Mouse (Mus musculus) intestine, postnatal 0 days (tissue): Measurements from ENCODE around the gene Cd300ld2. TPM values are rescaled to one million over a fixed set of nuclear protein-coding genes. Genes with fewer than 3 reads are reported as not detected.

Experiments used
- ATAC-seq: fragments of 200-750 bp; cut with Nextera tagmentation; 2 replicates; pipeline ENCODE4 v1.8.0; 2017; ENCODE audit warnings: mild to moderate bottlenecking, moderate TSS enrichment, moderate library complexity
- H3K27ac ChIP-seq: fragments of 300-500 bp; sonication (generic); 2 replicates; pipeline ENCODE4 v1.5.1; 2014; ENCODE audit warnings: mild to moderate bottlenecking, low read depth, low read length, moderate library complexity
- H3K27me3 ChIP-seq: fragments of 300-500 bp; sonication (generic); replicated peaks from 2 replicates; pipeline ENCODE4 v1.6.1; 2014; ENCODE audit warnings: low read length, mixed read lengths; ENCODE audit not compliant: control insufficient read depth, insufficient read depth
- H3K36me3 ChIP-seq: fragments of 300-500 bp; sonication (generic); 2 replicates; pipeline ENCODE4 v1.6.1; 2014; ENCODE audit warnings: mild to moderate bottlenecking, moderate library complexity; ENCODE audit not compliant: control insufficient read depth, insufficient read depth
- H3K4me1 ChIP-seq: fragments of 300-500 bp; sonication (generic); replicated peaks from 2 replicates; pipeline ENCODE4 v1.6.1; 2014; ENCODE audit warnings: antibody characterized with exemption, low read length, mixed read lengths; ENCODE audit not compliant: control insufficient read depth, insufficient read depth
- H3K4me2 ChIP-seq: fragments of 300-500 bp; sonication (generic); replicated peaks from 2 replicates; pipeline ENCODE4 v1.6.1; 2014; ENCODE audit warnings: low read depth, mild to moderate bottlenecking, moderate library complexity
- H3K4me3 ChIP-seq: fragments of 300-500 bp; sonication (generic); 2 replicates; pipeline ENCODE4 v1.5.1; 2014; ENCODE audit warnings: low read depth, low read length
- H3K9ac ChIP-seq: fragments of 300-500 bp; sonication (generic); 2 replicates; pipeline ENCODE4 v1.6.1; 2014; ENCODE audit warnings: mild to moderate bottlenecking, low read depth, low read length
- H3K9me3 ChIP-seq: fragments of 300-500 bp; sonication (generic); 2 replicates; pipeline ENCODE4 v1.6.1; 2016; ENCODE audit warnings: mixed run types; ENCODE audit not compliant: control insufficient read depth
- CTCF ChIP-seq: sonication (generic); IDR thresholded peaks from 2 replicates; pipeline ENCODE4 v1.5.1; 2016; ENCODE audit warnings: low read depth, mild to moderate bottlenecking, control low read depth, antibody characterized with exemption, moderate library complexity
- WGBS: fragments of 180-500 bp; shearing (Covaris S2); extraction: QIAGEN DNeasy Blood & Tissue Kit; methylation state at CpG from one replicate; pipeline ENCODE4 v1.1.7; 2014; 5-methylcytosine and 5-hydroxymethylcytosine counted together
- polyA plus RNA-seq: library from polyadenylated mRNA; unstranded; fragments of >200 nt; fragmentation: Nextera tagmentation; extraction: Ambion mirVana; gene quantifications from 2 replicates; pipeline ENCODE4 v1.2.1, GENCODE M21; 2015

The Cd300ld2 gene
- polyA plus RNA-seq, 1 experiment from 2014 or later: not detected

- H3K36me3 ChIP-seq: no peaks in the 10 kb centered on the region
- H3K27me3 ChIP-seq: no peaks in the 10 kb centered on the region
- ATAC-seq: no peak
- no peak within 1 kb of the TSS for H3K4me3 ChIP-seq
- TF ChIP-seq CTCF: no peak
- no peak within 1 kb of the TSS for H3K9ac ChIP-seq
- H3K4me1 ChIP-seq: no peaks in the 10 kb centered on the region
- H3K9me3 ChIP-seq: no peaks in the 10 kb centered on the region
- 69% methylated on average over 4 of the region's 4 CpGs for WGBS
- H3K27ac ChIP-seq: no peak within 1 kb of the TSS
- H3K4me2 ChIP-seq: no peak within 1 kb of the TSS
Measured at GRCm38 (mm10) chr11:114989793-114990192, 26.2 kb downstream of the Cd300ld2 start, which contains the start of gene Cd300ld. Gene Cd300ld (minus strand): TSS chr11:114989922.

- Histone ChIP-seq H3K27me3 (no peaks in the 10 kb centered on the region), H3K9ac (no peak overlapping the region), H3K9me3 (0 out of 2 replicates have a peak, but pooled peaks cover 5% of the 10 kb centered on the region), H3K27ac (no peak overlapping the region), H3K4me2 (no peak overlapping the region), H3K4me3 (no peak overlapping the region), H3K36me3 (no peaks in the 10 kb centered on the region), H3K4me1 (no peaks in the 10 kb centered on the region)
- TF ChIP-seq CTCF: no peak
- no peak for ATAC-seq
- WGBS: 71% methylated on average over 4 of the region's 4 CpGs
Measured at GRCm38 (mm10) chr11:114981866-114982265, 34.1 kb downstream of the Cd300ld2 start.

GRCm38 (mm10) chr11:114972726-114973125 is 43.3 kb downstream of the Cd300ld2 start:
- Histone ChIP-seq H3K27ac (no peak overlapping the region), H3K9me3 (0 out of 2 replicates have a peak, but pooled peaks cover 3% of the 10 kb centered on the region), H3K27me3 (no peaks in the 10 kb centered on the region), H3K36me3 (no peaks in the 10 kb centered on the region), H3K4me2 (no peak overlapping the region), H3K4me3 (no peak overlapping the region), H3K9ac (no peak overlapping the region), H3K4me1 (no peaks in the 10 kb centered on the region)
- ATAC-seq: no peak
- no peak for TF ChIP-seq CTCF
- WGBS: 77% methylated on average over 10 of the region's 10 CpGs

GRCm38 (mm10) chr11:114968752-114969207 is 47.2 kb downstream of the Cd300ld2 start, which contains the start of gene Cd300c:
Gene Cd300c (minus strand): TSS chr11:114969157.
- Histone ChIP-seq H3K9me3 (no peaks in the 10 kb centered on the region), H3K9ac (no peak within 1 kb of the TSS), H3K27me3 (no peaks in the 10 kb centered on the region), H3K4me3 (no peak within 1 kb of the TSS), H3K4me2 (no peak within 1 kb of the TSS), H3K27ac (no peak within 1 kb of the TSS), H3K4me1 (no peaks in the 10 kb centered on the region), H3K36me3 (no peaks in the 10 kb centered on the region)
- 86% methylated on average over 9 of the region's 9 CpGs for WGBS
- TF ChIP-seq CTCF: no peak
- ATAC-seq: no peak

- Histone ChIP-seq H3K27me3 (no peaks in the 10 kb centered on the region), H3K9me3 (no peaks in the 10 kb centered on the region), H3K27ac (no peak overlapping the region), H3K4me1 (no peaks in the 10 kb centered on the region), H3K9ac (no peak overlapping the region), H3K36me3 (no peaks in the 10 kb centered on the region), H3K4me2 (no peak overlapping the region), H3K4me3 (no peak overlapping the region)
- WGBS: 24% methylated on average over 3 of the region's 3 CpGs
- no peak for TF ChIP-seq CTCF
- no peak for ATAC-seq
Measured at GRCm38 (mm10) chr11:114965182-114965828, 50.7 kb downstream of the Cd300ld2 start.

GRCm38 (mm10) chr11:114960369-114960768 is 55.6 kb downstream of the Cd300ld2 start:
- H3K4me1 ChIP-seq: no peaks in the 10 kb centered on the region
- ATAC-seq: no peak
- H3K9ac ChIP-seq: no peak overlapping the region
- no peak overlapping the region for H3K27ac ChIP-seq
- no peak overlapping the region for H3K4me3 ChIP-seq
- no peak for TF ChIP-seq CTCF
- WGBS: 74% methylated on average over 1 of the region's 1 CpGs
- H3K36me3 ChIP-seq: no peaks in the 10 kb centered on the region
- H3K27me3 ChIP-seq: no peaks in the 10 kb centered on the region
- H3K9me3 ChIP-seq: no peaks in the 10 kb centered on the region
- H3K4me2 ChIP-seq: no peak overlapping the region

Other genes with a start within 250 kb of the Cd300ld2 start
- 0.14 and 0.20 TPM in 2 replicates for gene Btbd17, start 220.2 kb downstream of the Cd300ld2 start, polyA plus RNA-seq
- gene Gpr142, start 217.3 kb downstream of the Cd300ld2 start, polyA plus RNA-seq: not detected in 2 replicates
- gene Gprc5c, start 165.0 kb downstream of the Cd300ld2 start, polyA plus RNA-seq: 2.3 and 2.8 TPM in 2 replicates
- 2.2 and 2.3 TPM in 2 replicates for gene Cd300a, start 126.2 kb downstream of the Cd300ld2 start, polyA plus RNA-seq
- 0.07 and 0.14 TPM in 2 replicates for gene Cd300lb, start 81.8 kb downstream of the Cd300ld2 start, polyA plus RNA-seq
- not detected in 2 replicates for gene Cd300c, start 47.0 kb downstream of the Cd300ld2 start, polyA plus RNA-seq
- 0.10 TPM in 2 replicates for gene Cd300ld, start 26.3 kb downstream of the Cd300ld2 start, polyA plus RNA-seq
- 3.2 and 3.6 TPM in 2 replicates for gene Cd300c2, start 14.3 kb downstream of the Cd300ld2 start, polyA plus RNA-seq
- not detected in 2 replicates for gene Cd300ld4, start 10.8 kb upstream of the Cd300ld2 start, polyA plus RNA-seq
- not detected in 2 replicates for gene Cd300ld5, start 21.6 kb upstream of the Cd300ld2 start, polyA plus RNA-seq
- gene Cd300ld3, start 32.2 kb upstream of the Cd300ld2 start, polyA plus RNA-seq: not detected in 2 replicates
- 0.09 and 0.13 TPM in 2 replicates for gene Cd300e, start 46.0 kb upstream of the Cd300ld2 start, polyA plus RNA-seq
- gene Rab37, start 75.2 kb upstream of the Cd300ld2 start, polyA plus RNA-seq: 3.7 and 3.9 TPM in 2 replicates
- 1.1 and 1.3 TPM in 2 replicates for gene Cd300lf, start 117.8 kb upstream of the Cd300ld2 start, polyA plus RNA-seq
- gene Slc9a3r1, start 147.1 kb upstream of the Cd300ld2 start, polyA plus RNA-seq: 679 and 754 TPM in 2 replicates
- 19.2 and 20.1 TPM in 2 replicates for gene Tmem104, start 171.3 kb upstream of the Cd300ld2 start, polyA plus RNA-seq
- gene Nat9, start 171.7 kb upstream of the Cd300ld2 start, polyA plus RNA-seq: 35.0 and 35.7 TPM in 2 replicates